Mouse (Mus musculus) testis, adult 2 months (tissue): ENCODE measurements around the gene Plch1. TPM values are rescaled to one million over a fixed set of nuclear protein-coding genes. Genes with fewer than 3 reads are reported as not detected.
A peak's percentile ranks its signal among the peaks of the same experiment; 100 is the strongest.

Source experiments
- H3K27ac ChIP-seq: fragments of 200-500 bp; 2 replicates; pipeline ENCODE4 v1.5.1; 2012; ENCODE audit warnings: low read depth, low read length; ENCODE audit not compliant: control insufficient read depth, insufficient read depth
- H3K27me3 ChIP-seq: fragments of 200-500 bp; 2 replicates; pipeline ENCODE4 v1.6.1; 2012; ENCODE audit warnings: mild to moderate bottlenecking, low read length, moderate library complexity; ENCODE audit not compliant: control insufficient read depth, insufficient read depth
- H3K36me3 ChIP-seq: fragments of 200-500 bp; 2 replicates; pipeline ENCODE4 v1.6.1; 2012; ENCODE audit warnings: mild to moderate bottlenecking, low read length; ENCODE audit not compliant: control insufficient read depth, insufficient read depth
- H3K4me1 ChIP-seq: fragments of 200-500 bp; 2 replicates; pipeline ENCODE4 v1.6.1; 2012; ENCODE audit warnings: low read length; ENCODE audit not compliant: control insufficient read depth, insufficient read depth
- H3K4me3 ChIP-seq: fragments of 200-500 bp; 2 replicates; pipeline ENCODE4 v1.5.1; 2012; ENCODE audit warnings: low read depth, mild to moderate bottlenecking, low read length, moderate library complexity, mixed read lengths; ENCODE audit not compliant: control insufficient read depth
- CTCF ChIP-seq: fragments of 200-500 bp; IDR thresholded peaks from 2 replicates; pipeline ENCODE4 v1.5.1; 2012; ENCODE audit warnings: low read depth, mild to moderate bottlenecking, inconsistent platforms, low read length, moderate library complexity; ENCODE audit not compliant: control insufficient read depth, insufficient read depth, insufficient replicate concordance
- POLR2A ChIP-seq: fragments of 200-500 bp; IDR thresholded peaks from 2 replicates; pipeline ENCODE4 v1.6.1; 2012; ENCODE audit warnings: low read depth, mild to moderate bottlenecking, inconsistent platforms, low read length, moderate library complexity; ENCODE audit not compliant: control insufficient read depth
- polyA plus RNA-seq: library from polyadenylated mRNA; depleted of rRNA; stranded (reverse); fragments of >200 nt; gene quantifications from 2 replicates; pipeline ENCODE4 v1.2.3, GENCODE M21; 2012; rRNA removed

The Plch1 gene
- 0.23 and 0.26 TPM in 2 replicates for polyA plus RNA-seq

DNA sequence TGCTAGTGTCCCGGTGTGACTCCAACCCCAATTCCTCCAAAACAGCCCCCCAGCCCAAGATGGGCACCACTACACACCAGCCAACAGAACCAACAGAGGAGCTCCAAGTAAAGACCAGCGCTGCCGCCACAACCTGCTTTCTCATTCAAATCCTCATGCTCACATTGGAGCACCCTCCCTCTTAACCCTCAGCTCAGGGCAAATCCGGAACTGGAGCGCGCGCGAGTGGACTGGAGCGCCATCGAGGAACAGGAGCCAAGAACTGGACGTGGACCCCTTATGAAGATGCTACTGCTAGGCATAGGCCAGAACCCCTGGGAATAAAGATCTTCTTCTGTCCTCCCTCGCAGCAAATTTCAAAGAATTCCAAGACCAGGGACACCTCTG, at the start of gene Plch1:
Plch1 (minus strand) TSS at position 164 of the 387 bp plus-strand sequence.
- no peak for TF ChIP-seq CTCF
- no peak for TF ChIP-seq POLR2A
- peak within 1 kb of the TSS; percentile 72 for H3K27ac ChIP-seq
- no peaks in the 10 kb centered on the region for H3K36me3 ChIP-seq
- no peaks in the 10 kb centered on the region for H3K27me3 ChIP-seq
- H3K4me3 ChIP-seq, result peak within 1 kb of the TSS; percentile 89
- peaks cover 8% of the 10 kb centered on the region for H3K4me1 ChIP-seq

DNA sequence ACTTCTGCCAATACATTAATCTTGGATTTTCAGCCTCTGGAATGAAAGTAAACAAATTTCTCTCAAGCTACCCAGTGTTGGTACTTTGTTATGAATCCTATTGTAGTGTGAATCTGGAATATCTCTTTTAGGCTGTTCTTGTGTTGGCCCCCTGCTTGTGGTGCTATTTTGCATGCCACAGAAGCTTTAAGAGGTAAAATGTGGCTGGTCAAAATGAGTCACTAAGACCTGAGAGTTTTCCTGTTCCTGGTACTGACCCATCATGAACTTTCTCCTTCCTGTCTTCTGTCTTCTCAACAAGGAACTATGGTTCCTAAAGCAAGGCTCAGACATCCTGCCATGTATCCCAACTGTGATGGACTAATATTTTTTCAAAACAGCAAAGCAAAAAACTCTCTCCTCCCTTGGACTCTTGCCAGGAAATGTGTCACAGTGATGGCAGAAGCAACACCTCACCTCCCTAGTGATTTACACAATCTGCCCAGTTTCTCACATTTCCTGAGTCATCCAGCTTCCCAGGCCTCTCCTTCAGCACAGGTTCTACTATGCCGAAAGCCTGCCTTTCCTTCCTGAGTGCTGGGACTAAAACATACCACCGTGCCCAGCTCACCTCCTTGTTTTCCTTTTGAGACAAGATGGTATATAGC, 42.1 kb upstream of the Plch1 start:
- H3K36me3 ChIP-seq, result no peaks in the 10 kb centered on the region
- TF ChIP-seq POLR2A, result no peak
- TF ChIP-seq CTCF, result no peak
- H3K4me1 ChIP-seq, result no peaks in the 10 kb centered on the region
- H3K27me3 ChIP-seq, result no peaks in the 10 kb centered on the region
- no peak overlapping the region for H3K27ac ChIP-seq
- H3K4me3 ChIP-seq, result no peak overlapping the region

DNA sequence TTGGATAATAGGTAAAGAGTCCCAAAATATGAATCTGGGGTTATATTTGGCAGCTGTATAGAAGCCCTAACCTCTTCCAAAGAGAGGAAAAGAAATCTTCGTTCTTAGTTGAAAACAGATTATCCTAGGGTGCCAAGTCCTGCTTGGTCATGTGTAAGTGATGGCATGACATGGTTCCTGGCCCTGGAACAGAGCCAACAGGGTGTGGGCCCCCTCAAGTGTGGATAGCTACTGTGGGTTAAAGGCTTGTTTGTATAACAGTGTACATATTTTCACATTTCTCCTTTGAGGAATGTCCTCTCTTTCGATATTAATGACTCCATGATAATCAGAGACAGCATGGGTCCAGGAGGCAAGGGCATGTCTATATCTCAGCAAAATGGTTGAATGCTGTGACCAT, 39.7 kb upstream of the Plch1 start:
- no peak for TF ChIP-seq CTCF
- TF ChIP-seq POLR2A, result no peak
- no peaks in the 10 kb centered on the region for H3K27me3 ChIP-seq
- H3K36me3 ChIP-seq, result no peaks in the 10 kb centered on the region
- no peak overlapping the region for H3K4me3 ChIP-seq
- H3K4me1 ChIP-seq, result no peaks in the 10 kb centered on the region
- no peak overlapping the region for H3K27ac ChIP-seq

DNA sequence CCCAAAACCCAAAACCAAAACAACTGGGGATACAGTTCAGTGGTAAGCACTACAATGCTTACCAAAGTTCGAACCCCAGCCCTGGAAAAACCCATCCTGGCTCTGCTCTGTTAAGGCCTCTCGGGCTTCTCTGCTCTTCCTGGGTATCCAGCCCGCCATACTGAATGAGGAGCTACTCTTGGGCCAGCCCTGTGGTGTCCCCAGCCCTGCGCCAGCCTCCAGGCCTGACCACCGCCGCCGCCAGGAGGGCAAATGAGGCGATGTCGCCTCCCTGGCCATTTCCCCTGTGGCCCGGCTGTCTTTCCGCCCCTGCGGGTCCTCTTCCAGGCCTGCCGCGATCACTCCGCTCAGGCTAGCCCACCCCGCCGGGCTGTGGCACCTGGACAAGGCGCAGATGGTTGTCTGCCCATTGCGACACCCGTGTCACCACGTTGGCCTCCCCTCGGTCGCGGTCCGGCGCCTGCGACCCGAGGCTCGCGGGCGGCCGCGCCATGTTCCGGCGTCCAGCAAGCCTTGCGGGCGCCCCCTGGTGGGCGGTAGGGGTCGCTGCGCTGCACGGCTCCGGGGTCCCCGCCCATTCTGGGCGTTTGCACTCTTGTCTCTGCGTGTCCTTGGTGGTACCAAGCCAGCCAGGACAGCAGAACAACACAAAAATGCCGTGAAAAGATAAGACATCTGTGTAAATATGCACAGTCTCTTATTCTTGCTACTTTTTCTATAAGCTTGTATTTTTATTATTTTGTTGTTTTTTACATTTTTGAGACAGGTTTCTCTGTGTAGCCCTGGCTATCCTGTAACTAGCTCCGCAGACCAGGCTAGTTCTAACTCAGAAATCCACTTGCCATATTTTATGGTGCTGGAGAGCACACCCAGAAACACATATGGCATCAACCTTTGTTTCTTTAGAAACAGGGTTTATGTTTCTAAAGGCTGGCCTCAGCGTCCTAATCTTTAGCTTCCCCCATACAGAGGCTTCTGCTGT, 29.9 kb upstream of the Plch1 start, which contains the start of gene E130311K13Rik:
E130311K13Rik (minus strand) TSS at position 595 of the 982 bp plus-strand sequence.
- TF ChIP-seq POLR2A (peak; percentile 78), CTCF (peak; percentile 89)
- H3K4me1 ChIP-seq, result no peaks in the 10 kb centered on the region
- H3K4me3 ChIP-seq, result peak within 1 kb of the TSS; percentile 74
- H3K36me3 ChIP-seq, result no peaks in the 10 kb centered on the region
- peak within 1 kb of the TSS; percentile 41 for H3K27ac ChIP-seq
- no peaks in the 10 kb centered on the region for H3K27me3 ChIP-seq

DNA sequence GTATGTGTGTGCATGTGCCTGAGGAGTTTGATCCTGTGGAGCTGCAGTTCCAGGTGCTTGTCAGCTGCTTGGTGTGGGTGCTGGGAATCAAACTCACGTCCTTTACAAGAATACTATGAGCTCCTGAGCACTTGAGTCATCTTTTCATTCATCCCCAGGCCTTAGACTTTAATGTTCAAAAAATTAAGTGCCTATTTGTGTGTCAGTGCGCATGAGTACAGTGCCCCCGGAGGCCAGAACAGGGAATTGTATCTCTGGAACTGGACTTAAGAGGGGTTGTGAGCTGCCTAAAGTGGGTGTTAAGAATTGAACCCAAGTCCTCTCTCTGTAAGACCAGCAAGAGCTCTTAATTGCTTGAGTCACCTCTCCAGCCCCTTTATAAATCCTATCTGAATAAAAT, 20.4 kb upstream of the Plch1 start:
- Histone ChIP-seq H3K27me3 (no peaks in the 10 kb centered on the region), H3K4me1 (no peaks in the 10 kb centered on the region), H3K36me3 (no peaks in the 10 kb centered on the region), H3K27ac (no peak overlapping the region), H3K4me3 (no peak overlapping the region)
- TF ChIP-seq POLR2A, result no peak
- TF ChIP-seq CTCF, result no peak

DNA sequence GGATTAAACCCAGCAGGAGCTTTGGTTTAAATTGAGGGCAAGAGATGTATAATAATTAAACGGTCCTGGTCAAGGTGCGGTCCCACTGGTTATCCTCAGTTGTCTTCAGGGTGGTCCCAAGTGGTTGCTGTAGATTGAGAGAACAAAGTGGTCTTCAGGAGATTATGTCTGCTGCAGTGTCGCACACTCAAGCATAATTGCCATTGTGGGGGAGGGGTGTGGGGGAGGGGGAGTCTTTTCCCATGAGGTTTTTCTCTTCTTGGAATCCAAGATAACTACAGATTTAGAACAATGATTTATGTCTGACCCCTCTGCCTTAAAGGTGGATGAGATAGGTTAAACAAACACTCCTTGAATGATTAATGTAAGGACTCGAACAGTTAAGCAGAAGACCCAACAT, 11.0 kb upstream of the Plch1 start:
- H3K4me3 ChIP-seq, result no peak overlapping the region
- H3K27ac ChIP-seq, result no peak overlapping the region
- no peaks in the 10 kb centered on the region for H3K36me3 ChIP-seq
- no peaks in the 10 kb centered on the region for H3K27me3 ChIP-seq
- H3K4me1 ChIP-seq, result peaks cover under 1% of the 10 kb centered on the region; the same call in 1 of the 2 replicates
- no peak for TF ChIP-seq POLR2A
- TF ChIP-seq CTCF, result no peak

DNA sequence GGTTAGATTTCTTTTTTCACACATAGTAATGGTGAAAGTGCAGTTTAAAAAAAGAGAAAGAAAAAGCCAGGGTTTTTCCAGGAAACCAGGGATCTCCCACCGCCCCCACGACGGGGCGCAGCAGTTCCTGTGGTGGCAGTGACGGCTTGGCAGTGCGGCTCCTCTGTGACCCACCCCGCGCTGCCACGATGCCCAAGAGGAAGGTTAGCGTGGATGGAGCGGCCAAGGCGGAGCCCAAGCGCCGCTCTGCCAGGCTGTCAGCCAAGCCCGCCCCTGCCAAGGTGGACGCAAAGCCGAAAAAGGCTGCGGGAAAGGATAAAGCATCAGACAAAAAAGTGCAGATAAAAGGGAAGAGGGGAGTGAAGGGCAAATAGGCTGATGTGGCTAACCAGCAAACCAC, 6.0 kb upstream of the Plch1 start:
- Histone ChIP-seq H3K36me3 (no peaks in the 10 kb centered on the region), H3K4me1 (peaks cover 3% of the 10 kb centered on the region; the same call in 1 of the 2 replicates), H3K27me3 (no peaks in the 10 kb centered on the region), H3K27ac (no peak overlapping the region), H3K4me3 (no peak overlapping the region; the same call in 1 of the 2 replicates)
- TF ChIP-seq CTCF, result no peak
- TF ChIP-seq POLR2A, result no peak
